Mouse (Mus musculus) bone marrow macrophage, adult 2 months (primary cell): ENCODE data around the gene Setd7.

Experiments
- CTCF ChIP-seq: IDR thresholded peaks from 2 replicates; pipeline ENCODE4 v1.5.1; 2012; ENCODE audit warnings: low read depth, mild to moderate bottlenecking, low read length, moderate library complexity
- POLR2A ChIP-seq: IDR thresholded peaks from 2 replicates; pipeline ENCODE4 v1.6.1; 2012; ENCODE audit warnings: mild to moderate bottlenecking, low read depth, low read length, borderline replicate concordance

DNA sequence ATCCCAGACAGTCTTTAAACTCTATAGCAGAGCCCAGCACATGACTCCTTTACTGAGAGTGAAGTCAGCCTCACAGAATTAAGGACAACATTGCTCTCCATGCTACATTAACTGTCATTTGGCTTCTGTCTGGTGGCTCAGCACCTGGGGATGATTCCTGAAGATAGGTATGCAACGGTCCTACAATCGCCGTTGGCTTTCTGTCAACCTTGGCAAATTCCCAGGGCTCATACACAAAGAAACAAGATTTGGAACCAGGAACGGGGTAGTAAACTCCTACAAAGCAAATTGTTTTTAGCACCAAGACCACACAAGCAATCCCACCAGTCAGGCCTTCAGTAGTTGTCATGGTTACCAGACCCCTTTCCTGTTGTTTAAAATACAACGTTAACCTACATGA, 27.1 kb downstream of the Setd7 start:
- TF ChIP-seq CTCF, result no peak
- TF ChIP-seq POLR2A, result no peak
